Mouse (Mus musculus) heart, postnatal 4 days (tissue): Measurements from ENCODE around the gene Htt. TPM values are rescaled to one million over a fixed set of nuclear protein-coding genes. Genes with fewer than 3 reads are reported as not detected.

Source experiments
- DNase-seq: peaks from one replicate; pipeline ENCODE4 v3.0.0; 2021
- microRNA-seq, 2 experiments: library from miRNA; unstranded; fragments of <30 nt; microRNA quantifications; one replicate each; pipeline ENCODE4 v1.2.0; 2021 to 2022
- total RNA-seq, 2 experiments: library from RNA; stranded (reverse); gene quantifications; 2 replicates each; pipeline ENCODE4 v1.2.3; 2021

Htt gene
- total RNA-seq, 2 experiments from 2014 or later, result 21.8 to 22.4 TPM

DNA sequence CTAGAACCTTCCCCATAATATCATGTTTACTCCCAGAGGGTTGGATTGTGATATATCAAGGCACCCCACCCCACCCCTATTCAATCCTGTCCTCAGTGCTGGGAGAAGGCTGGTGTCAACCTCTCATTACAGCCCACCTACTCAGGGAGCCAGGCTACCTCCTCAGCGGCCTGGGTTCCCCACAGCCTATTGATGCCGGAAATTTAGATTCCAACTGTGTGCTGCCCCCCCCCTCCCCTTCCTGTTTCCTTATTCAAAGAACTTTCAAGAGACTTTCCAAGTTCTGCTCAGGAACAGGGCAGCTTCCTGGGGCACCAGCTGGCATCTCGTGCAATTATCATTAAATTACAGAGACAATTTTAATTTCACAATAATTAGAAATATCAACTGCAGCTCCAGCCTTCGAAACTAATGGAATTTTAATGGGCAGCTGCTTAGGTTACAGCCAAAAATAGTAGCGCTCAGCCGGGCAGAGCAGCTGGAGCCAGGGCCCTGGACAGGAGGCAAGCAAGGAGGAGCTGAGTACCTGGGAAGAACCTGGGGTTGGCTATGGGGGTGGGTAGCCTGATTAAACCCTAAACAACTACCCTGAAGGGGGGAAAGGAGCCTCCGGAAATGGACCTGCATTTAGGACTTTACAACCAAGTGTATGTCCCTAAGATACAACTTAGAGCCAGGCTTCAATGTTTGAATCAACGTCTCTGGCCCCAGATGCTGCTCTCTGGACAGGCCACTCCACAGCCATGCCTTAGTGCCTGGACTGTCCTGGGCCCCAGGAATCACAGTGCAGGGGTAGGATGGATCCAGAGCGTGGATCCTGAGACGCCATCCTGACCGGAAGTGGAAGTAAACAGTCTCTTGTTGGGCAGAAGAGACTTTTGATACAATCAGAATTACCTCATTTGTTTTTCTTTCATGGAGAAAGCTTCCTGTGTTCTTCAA is 170.2 kb downstream of the Htt start:
- peak; percentile 39 for DNase-seq

DNA sequence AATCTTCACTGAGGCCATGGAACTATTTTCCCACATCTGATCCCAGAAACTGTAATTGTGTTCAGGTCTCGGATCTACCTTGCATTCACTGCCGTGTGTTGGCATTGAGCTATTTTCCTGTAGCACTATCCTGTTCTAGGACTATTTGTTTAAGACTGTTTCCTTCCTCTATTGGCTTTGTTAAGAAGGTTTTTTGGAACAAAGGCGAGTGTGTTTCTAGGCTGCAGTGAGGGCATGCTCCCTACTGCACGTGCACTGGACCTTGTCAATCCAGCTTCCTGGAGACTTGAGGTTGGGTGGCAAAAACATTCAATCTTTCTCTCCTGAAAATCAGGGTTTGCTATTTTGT is 170.9 kb downstream of the Htt start:
- no peak for DNase-seq

DNA sequence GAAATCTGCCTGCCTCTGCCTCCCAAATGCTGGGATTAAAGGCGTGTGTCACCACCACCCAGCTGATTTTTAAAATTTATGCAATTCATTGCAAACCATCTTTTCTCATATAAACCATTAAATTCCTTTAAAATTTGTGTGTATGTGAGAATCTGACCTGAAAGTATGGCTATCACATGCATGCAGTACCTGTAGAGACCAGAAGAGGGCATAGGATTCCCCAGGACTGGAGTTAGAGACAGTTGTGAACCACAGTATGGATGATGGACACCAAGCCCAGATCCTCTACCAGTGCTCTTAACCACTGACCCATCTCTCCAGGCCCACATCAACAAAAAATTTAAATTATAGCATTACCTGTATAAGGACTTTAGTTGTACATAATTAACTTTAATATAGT is 171.9 kb downstream of the Htt start:
- no peak for DNase-seq

DNA sequence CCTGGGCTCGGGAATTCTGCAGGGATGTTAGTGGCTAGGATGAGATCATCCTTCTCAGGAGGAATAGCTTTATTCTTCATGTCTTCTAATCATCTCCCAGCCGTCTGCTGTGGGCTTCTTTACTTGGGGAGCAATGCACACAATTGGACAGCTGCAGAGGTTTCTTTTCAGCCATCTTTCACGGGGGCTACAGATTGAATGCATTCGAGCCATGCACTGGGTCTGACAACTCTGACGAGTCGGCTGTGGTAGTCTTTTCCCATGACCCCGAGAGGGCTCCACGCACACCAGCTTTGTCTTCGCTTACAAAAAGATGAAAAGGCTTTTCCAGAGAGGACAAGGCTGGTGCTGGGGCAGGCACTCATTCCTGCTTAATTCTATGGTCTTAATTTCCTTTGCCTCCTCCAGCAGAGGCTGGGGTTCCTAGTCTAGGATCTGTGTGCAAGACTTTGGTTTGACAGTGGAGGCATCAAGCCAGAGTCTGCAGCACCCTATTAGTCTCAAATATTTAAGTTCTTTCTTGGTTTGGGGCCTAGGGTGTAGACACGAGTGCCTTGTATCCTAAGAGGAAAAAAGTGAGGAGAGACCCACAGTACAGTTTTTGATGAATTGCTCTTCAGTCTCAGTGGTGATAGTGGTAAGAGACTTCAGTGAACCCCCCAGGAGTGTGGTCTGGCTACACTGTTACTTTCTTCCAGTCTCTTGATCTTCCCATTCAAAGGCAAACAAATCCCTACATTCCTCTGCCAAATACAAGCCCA is 180.3 kb downstream of the Htt start:
- no peak for DNase-seq

DNA sequence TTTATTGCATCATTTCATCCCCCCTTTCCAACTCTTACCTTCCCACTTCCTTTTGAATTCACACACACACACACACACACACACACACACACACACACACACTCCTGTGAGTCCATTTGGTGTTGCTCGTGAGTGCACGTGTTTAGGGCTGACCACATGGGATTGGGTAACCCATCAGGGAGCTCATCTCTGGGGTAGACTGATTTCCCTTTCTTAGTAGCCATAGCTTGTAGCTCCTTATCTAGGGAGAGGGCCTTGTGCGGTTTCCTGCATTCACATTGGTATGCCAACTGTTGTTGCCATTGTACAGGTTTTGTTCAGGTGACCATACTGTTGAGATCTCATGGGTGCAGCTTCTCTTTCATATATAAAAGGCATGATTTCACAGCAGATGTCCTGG is 181.9 kb downstream of the Htt start:
- DNase-seq, result no peak

DNA sequence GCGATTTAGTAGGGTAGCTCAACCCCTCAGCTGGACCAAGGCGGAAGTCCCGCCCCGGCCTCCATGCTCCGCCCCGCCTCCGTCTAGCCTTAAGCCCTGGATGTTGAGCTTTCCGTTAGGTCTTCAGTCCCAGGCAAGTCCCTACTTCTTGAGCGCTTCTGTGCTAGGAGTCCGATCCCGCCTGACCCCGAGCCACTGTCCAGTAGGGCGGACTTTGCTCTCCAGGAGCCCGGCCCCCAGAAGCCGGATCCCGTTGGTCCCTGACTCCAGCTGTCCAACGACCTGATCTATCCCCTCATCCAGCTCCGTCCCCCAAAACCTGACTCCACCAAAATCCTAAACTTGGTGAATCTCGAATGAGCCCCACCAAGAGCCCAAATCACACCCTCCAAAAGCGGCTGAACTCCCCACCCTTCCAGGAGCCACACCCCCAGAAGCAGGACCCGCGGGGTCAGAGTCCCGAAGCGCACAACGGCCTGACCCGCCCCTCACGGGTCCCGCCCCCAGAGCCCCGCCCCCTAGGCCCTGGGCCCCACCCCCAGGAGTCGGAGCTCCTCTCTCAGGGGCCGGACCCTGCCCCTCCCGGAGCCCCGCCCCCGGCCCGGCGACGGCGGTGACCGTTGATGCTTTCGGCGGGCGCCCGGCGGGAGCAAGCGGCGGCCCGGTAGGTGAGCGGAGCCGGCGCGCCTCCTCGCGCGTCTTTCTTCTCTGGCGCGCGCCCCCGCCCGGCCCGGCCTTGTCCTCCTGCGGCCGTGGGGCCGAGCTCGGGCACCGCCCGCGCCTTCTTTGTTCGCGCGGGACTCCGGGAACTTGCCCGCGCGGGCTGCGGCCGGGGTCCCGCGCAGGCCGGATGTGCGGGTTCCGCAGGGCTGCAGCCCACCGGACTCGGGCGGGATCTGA is 187.6 kb downstream of the Htt start, which contains the start of gene Rgs12:
Gene Rgs12, plus strand, starts transcription at position 585 of the 900 bp plus-strand sequence.
- DNase-seq, result peak; percentile 91

DNA sequence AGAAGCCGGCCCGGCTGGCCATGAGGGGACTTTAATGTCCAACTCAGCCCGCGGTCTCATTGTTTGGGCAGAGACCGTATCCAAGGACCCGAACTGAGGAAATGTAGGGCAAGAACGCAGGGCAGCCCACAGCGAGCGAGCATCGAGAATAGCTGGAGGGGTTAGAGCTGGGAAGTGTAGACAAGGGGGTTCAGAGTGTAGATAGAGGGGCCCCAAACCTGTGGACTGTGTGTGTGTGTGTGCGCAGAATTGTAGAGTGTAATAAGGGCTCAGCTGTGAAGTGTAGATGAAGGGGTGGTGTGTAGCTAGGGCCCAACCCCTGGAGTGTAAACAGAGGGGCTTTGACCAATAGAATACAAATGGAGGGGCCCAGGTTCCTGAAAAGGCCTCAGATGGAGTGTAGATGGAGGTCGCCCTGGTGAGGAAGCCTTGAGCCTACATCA is 188.2 kb downstream of the Htt start:
- no peak for DNase-seq

DNA sequence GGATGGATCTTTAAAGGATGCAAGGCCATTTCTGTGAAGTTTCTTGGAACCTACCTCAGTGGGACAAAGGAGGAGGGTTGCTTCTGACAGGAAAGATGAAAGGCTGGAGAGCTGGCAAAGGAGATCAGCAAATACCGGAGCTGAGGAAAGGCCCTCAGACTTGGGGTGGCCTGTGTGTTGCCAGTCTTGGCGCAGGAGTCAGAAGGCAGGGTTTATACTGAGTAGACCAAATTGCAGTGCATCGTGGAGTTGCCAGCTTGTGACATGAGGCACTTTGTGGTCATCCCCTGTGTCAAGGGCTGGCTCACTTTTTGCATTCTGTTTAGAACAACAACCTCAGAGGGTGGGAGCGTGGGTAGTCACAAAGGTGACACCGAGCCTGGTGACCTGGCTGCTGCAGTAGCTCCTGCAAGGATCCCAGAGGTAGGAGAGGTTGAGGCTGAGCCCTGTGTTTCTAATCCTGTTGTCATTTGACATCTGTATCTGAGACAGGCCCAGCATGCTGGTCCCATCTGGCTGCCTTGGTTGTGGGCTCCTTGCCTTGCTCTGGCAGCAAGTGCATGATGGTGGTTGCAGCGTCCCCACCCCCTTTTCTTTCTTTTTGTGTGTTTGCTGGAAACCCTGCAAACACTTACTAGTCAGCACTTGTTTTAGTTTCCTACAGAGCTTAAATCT is 189.1 kb downstream of the Htt start:
- peak; percentile 29 for DNase-seq

DNA sequence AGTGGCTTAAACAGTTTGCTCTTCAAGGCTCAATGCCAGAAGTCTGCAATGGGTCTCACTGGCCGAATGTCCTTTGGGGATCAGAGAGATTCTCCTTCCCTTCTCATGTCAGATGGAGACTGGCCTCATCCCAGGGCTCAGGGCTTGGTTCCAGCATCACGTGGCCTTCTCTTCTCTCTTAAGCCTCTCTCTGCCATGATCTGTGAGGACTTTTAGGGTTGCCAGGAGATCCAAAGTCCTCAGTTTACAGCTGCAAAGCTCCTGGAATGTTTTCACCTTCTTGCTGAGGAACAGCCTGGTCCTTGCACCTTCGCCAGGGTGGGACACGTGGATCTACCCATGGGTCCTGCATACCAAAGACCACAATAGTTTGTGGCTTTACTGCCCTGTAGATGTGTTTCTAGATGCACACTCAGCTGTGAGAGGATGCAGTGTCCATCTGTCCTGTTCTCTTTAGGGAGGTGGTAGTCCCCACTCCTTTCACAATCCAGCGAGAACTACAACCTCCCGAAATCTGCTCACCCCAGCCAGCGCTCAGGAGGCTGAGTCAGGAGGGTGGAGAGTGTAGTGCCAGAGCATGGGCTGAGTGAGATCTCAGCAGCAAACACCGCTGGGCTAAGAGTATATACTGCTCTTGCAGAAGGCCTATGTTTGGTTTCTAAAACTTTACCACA is 189.8 kb downstream of the Htt start:
- peak; percentile 65 for DNase-seq

DNA sequence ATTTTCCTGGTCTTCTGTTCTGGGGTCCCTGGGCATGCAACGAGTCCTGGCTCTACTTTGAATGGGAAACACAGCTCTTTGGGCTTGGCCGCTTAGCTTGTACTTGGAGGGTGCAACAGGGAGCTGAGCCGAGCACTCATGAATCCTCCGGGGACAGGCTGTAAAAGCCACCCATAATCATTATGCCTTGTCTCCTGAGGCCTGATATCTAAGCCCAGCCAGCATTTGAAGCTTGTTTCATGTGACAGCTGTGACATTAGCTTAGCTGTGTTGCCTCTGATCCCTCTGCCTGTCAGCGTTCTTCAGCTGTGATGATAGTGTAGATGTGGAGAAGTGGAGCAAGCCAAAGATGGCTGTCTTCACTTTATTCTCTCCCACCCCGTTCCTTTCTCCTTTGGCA is 193.0 kb downstream of the Htt start:
- DNase-seq, result no peak

DNA sequence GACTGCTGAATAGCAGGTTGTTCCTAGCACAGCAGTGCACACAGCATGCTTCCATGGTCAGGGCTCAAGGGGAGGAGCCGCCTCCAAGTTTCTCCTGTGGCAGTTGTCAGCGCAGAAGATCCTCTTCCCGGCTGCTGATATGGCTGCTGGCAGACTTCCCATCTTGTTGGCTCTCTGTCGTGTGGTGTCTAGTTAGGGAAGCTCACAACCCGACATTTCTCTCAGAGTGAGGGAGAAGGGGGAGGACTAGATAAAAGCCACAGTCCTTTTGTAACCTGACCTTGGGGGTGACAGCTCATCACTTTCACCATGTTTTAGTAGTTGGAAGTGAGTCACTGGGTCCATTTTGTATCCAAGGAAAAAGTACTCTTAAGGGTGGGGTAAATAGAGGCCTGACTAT is 194.1 kb downstream of the Htt start:
- DNase-seq, result no peak

DNA sequence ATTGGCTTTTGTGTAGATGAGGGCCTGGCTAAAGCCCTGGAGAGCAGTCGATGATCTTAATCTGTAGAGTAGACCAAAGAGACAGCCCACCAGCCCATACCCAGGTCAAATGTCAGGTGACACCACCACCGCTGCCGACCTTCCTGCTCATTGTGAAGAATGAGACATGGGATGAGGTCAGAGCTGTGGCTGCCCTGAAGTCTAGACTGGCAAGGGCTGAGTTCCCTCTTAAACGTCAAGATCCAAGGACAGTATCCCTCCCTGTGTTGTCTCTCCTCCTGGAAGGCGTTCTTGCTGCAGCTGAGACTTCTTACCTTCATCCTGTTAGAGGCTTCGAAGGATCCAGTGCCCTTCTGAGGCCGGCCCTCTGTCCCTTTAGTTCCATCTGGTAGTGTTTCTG is 194.6 kb downstream of the Htt start:
- DNase-seq, result no peak

DNA sequence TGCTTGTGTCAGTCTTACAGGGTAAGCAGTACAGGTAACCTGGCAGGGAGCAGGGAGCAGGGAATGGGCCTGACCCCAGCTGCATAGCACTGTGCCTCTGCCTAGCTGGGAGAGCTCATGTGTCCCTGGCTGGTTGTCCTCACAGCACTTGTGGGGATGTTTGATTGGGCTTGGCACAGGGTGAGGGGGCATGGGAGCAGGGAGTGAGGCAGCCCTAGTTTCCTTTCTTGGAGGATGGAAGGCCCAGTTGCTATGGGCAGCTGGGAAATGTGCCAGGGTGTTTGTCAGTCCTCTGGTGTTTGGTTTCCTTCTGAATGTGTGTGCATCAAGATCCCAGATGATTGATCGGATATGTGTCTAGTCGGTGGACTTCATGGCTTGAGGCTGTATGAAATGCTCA is 195.5 kb downstream of the Htt start:
- DNase-seq, result no peak

DNA sequence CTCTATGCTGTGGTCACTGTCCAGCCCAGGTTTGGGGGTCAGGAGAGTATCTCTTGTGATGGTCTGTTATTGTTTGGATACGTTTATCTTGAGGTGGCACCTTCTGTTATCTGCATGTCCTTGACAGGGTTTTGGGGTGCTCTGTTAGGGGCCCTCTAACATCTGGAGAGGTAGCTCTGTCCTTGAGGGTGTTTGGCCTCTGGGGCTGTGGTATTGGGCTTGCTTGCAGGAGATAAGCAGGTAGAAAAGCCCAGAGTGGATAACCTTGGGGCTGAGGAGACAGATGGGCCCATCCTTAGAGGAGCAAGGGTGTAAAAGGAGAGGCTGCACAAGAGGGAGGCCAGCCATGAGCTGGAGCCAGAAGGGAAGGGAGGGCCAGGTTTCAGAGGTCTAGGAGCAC is 198.5 kb downstream of the Htt start:
- no peak for DNase-seq

Small RNA genes lying within 50 kb of the gene (microRNA-seq; reads per million reads assigned to microRNA genes)
- 0 reads per million in 2 experiments for gene Mir467g

Other genes starting within 250 kb of the Htt start
- gene Tnip2, start 247.7 kb upstream of the Htt start, total RNA-seq, result 10 to 100 TPM in 1 of 2 experiments, 1 to 10 TPM in 1; 8.8 to 10.3 TPM
- gene Sh3bp2, start 235.9 kb upstream of the Htt start, total RNA-seq, result 1 to 10 TPM; 6.1 to 7.9 TPM
- 100 to 1,000 TPM; 202 to 209 TPM for gene Add1, start 188.1 kb upstream of the Htt start, total RNA-seq
- 10 to 100 TPM; 27.9 to 30.5 TPM for gene Mfsd10, start 124.5 kb upstream of the Htt start, total RNA-seq
- 10 to 100 TPM; 14.1 to 15.1 TPM for gene Nop14, start 101.6 kb upstream of the Htt start, total RNA-seq
- 1 to 10 TPM; 1.1 to 2.9 TPM for gene Grk4, start 101.4 kb upstream of the Htt start, total RNA-seq
- gene Msantd1, start 146.3 kb downstream of the Htt start, total RNA-seq, result under 1 TPM; 0.19 to 0.90 TPM
- 10 to 100 TPM; 49.8 to 60.4 TPM for gene Rgs12, start 187.7 kb downstream of the Htt start, total RNA-seq